Mouse (Mus musculus): ENCODE data around the gene Dctpp1. TPM values are rescaled to one million over a fixed set of nuclear protein-coding genes. Genes with fewer than 3 reads are reported as not detected.

Dctpp1 gene
- not detected for polyA plus RNA-seq (2014; fragmentation: Illumina TruSeq; extraction: RNeasy Lipid Tissue Mini Kit (QIAGEN cat#74804))

GRCm38 (mm10) chr7:127260309-127261111 is at the start of gene Dctpp1:
Gene Dctpp1, minus strand, starts transcription at chr7:127260709.

GRCm38 (mm10) chr7:127296098-127296497 is 35.6 kb upstream of the Dctpp1 start, which contains the start of gene Itgal:
Gene Itgal, plus strand, starts transcription at chr7:127296260.

GRCm38 (mm10) chr7:127273925-127274789 is 13.6 kb upstream of the Dctpp1 start, which contains the start of gene Sephs2:
Gene Sephs2, minus strand, starts transcription at chr7:127274055.

GRCm38 (mm10) chr7:127243870-127244657 is 16.4 kb downstream of the Dctpp1 start, which contains the start of gene Zfp771:
Gene Zfp771, plus strand, starts transcription at chr7:127244274.

GRCm38 (mm10) chr7:127232622-127233367 is 27.7 kb downstream of the Dctpp1 start, which contains the start of the genes Zfp553 and Sept1:
Gene Zfp553, plus strand, starts transcription at chr7:127233061.
Gene Sept1, minus strand, starts transcription at chr7:127233130.

GRCm38 (mm10) chr7:127208553-127209438 is 51.7 kb downstream of the Dctpp1 start, which contains the start of gene Mylpf:
Gene Mylpf, plus strand, starts transcription at chr7:127208890.

GRCm38 (mm10) chr7:127208295-127208552 is 52.3 kb downstream of the Dctpp1 start, which contains the start of gene Tbc1d10b:
Gene Tbc1d10b, minus strand, starts transcription at chr7:127208468.

Other genes starting within 250 kb of the Dctpp1 start
- gene Mvp, start 246.1 kb downstream of the Dctpp1 start, polyA plus RNA-seq (2014; fragmentation: Illumina TruSeq; extraction: RNeasy Lipid Tissue Mini Kit (QIAGEN cat#74804)), result 0.46 TPM
- gene Pagr1b, start 244.2 kb downstream of the Dctpp1 start, polyA plus RNA-seq (2014; fragmentation: Illumina TruSeq; extraction: RNeasy Lipid Tissue Mini Kit (QIAGEN cat#74804)), result not detected
- not detected for gene Pagr1a, start 243.4 kb downstream of the Dctpp1 start, polyA plus RNA-seq (2014; fragmentation: Illumina TruSeq; extraction: RNeasy Lipid Tissue Mini Kit (QIAGEN cat#74804))
- gene Gm42742, start 239.6 kb downstream of the Dctpp1 start, polyA plus RNA-seq (2014; fragmentation: Illumina TruSeq; extraction: RNeasy Lipid Tissue Mini Kit (QIAGEN cat#74804)), result 0.60 TPM
- not detected for gene Prrt2, start 239.5 kb downstream of the Dctpp1 start, polyA plus RNA-seq (2014; fragmentation: Illumina TruSeq; extraction: RNeasy Lipid Tissue Mini Kit (QIAGEN cat#74804))
- gene Maz, start 233.7 kb downstream of the Dctpp1 start, polyA plus RNA-seq (2014; fragmentation: Illumina TruSeq; extraction: RNeasy Lipid Tissue Mini Kit (QIAGEN cat#74804)), result 33.1 TPM
- gene Kif22, start 218.2 kb downstream of the Dctpp1 start, polyA plus RNA-seq (2014; fragmentation: Illumina TruSeq; extraction: RNeasy Lipid Tissue Mini Kit (QIAGEN cat#74804)), result 6.0 TPM
- gene Zg16, start 173.4 kb downstream of the Dctpp1 start, polyA plus RNA-seq (2014; fragmentation: Illumina TruSeq; extraction: RNeasy Lipid Tissue Mini Kit (QIAGEN cat#74804)), result 5.4 TPM
- 2.9 TPM for gene AI467606, start 169.3 kb downstream of the Dctpp1 start, polyA plus RNA-seq (2014; fragmentation: Illumina TruSeq; extraction: RNeasy Lipid Tissue Mini Kit (QIAGEN cat#74804))
- gene Qprt, start 138.5 kb downstream of the Dctpp1 start, polyA plus RNA-seq (2014; fragmentation: Illumina TruSeq; extraction: RNeasy Lipid Tissue Mini Kit (QIAGEN cat#74804)), result 0.71 TPM
- gene Spn, start 122.9 kb downstream of the Dctpp1 start, polyA plus RNA-seq (2014; fragmentation: Illumina TruSeq; extraction: RNeasy Lipid Tissue Mini Kit (QIAGEN cat#74804)), result 1.1 TPM
- gene Cd2bp2, start 64.7 kb downstream of the Dctpp1 start, polyA plus RNA-seq (2014; fragmentation: Illumina TruSeq; extraction: RNeasy Lipid Tissue Mini Kit (QIAGEN cat#74804)), result 13.1 TPM
- 3.0 TPM for gene Tbc1d10b, start 52.2 kb downstream of the Dctpp1 start, polyA plus RNA-seq (2014; fragmentation: Illumina TruSeq; extraction: RNeasy Lipid Tissue Mini Kit (QIAGEN cat#74804))
- not detected for gene Mylpf, start 51.8 kb downstream of the Dctpp1 start, polyA plus RNA-seq (2014; fragmentation: Illumina TruSeq; extraction: RNeasy Lipid Tissue Mini Kit (QIAGEN cat#74804))
- gene Zfp553, start 27.6 kb downstream of the Dctpp1 start, polyA plus RNA-seq (2014; fragmentation: Illumina TruSeq; extraction: RNeasy Lipid Tissue Mini Kit (QIAGEN cat#74804)), result 3.2 TPM
- gene Sept1, start 27.6 kb downstream of the Dctpp1 start, polyA plus RNA-seq (2014; fragmentation: Illumina TruSeq; extraction: RNeasy Lipid Tissue Mini Kit (QIAGEN cat#74804)), result 1.4 TPM
- not detected for gene Zfp771, start 16.4 kb downstream of the Dctpp1 start, polyA plus RNA-seq (2014; fragmentation: Illumina TruSeq; extraction: RNeasy Lipid Tissue Mini Kit (QIAGEN cat#74804))
- 23.0 TPM for gene Sephs2, start 13.3 kb upstream of the Dctpp1 start, polyA plus RNA-seq (2014; fragmentation: Illumina TruSeq; extraction: RNeasy Lipid Tissue Mini Kit (QIAGEN cat#74804))
- 0.68 TPM for gene Itgal, start 35.6 kb upstream of the Dctpp1 start, polyA plus RNA-seq (2014; fragmentation: Illumina TruSeq; extraction: RNeasy Lipid Tissue Mini Kit (QIAGEN cat#74804))
- 3.3 TPM for gene Zfp768, start 84.9 kb upstream of the Dctpp1 start, polyA plus RNA-seq (2014; fragmentation: Illumina TruSeq; extraction: RNeasy Lipid Tissue Mini Kit (QIAGEN cat#74804))
- 3.6 TPM for gene Zfp747, start 115.3 kb upstream of the Dctpp1 start, polyA plus RNA-seq (2014; fragmentation: Illumina TruSeq; extraction: RNeasy Lipid Tissue Mini Kit (QIAGEN cat#74804))
- 2.4 TPM for gene 9130019O22Rik, start 126.5 kb upstream of the Dctpp1 start, polyA plus RNA-seq (2014; fragmentation: Illumina TruSeq; extraction: RNeasy Lipid Tissue Mini Kit (QIAGEN cat#74804))
- gene E430018J23Rik, start 132.9 kb upstream of the Dctpp1 start, polyA plus RNA-seq (2014; fragmentation: Illumina TruSeq; extraction: RNeasy Lipid Tissue Mini Kit (QIAGEN cat#74804)), result 1.1 TPM
- 4.1 TPM for gene Zfp764, start 146.1 kb upstream of the Dctpp1 start, polyA plus RNA-seq (2014; fragmentation: Illumina TruSeq; extraction: RNeasy Lipid Tissue Mini Kit (QIAGEN cat#74804))
- gene Zfp688, start 161.4 kb upstream of the Dctpp1 start, polyA plus RNA-seq (2014; fragmentation: Illumina TruSeq; extraction: RNeasy Lipid Tissue Mini Kit (QIAGEN cat#74804)), result 0.86 TPM
- 3.1 TPM for gene Zfp689, start 188.4 kb upstream of the Dctpp1 start, polyA plus RNA-seq (2014; fragmentation: Illumina TruSeq; extraction: RNeasy Lipid Tissue Mini Kit (QIAGEN cat#74804))
- gene Prr14, start 198.9 kb upstream of the Dctpp1 start, polyA plus RNA-seq (2014; fragmentation: Illumina TruSeq; extraction: RNeasy Lipid Tissue Mini Kit (QIAGEN cat#74804)), result 18.0 TPM
- 7.7 TPM for gene Fbrs, start 218.5 kb upstream of the Dctpp1 start, polyA plus RNA-seq (2014; fragmentation: Illumina TruSeq; extraction: RNeasy Lipid Tissue Mini Kit (QIAGEN cat#74804))

Measured in ovary, adult 10 weeks (tissue).